Mouse (Mus musculus) spleen, adult 2 months (tissue): Measurements from ENCODE around the gene Rtf1. TPM values are rescaled to one million over a fixed set of nuclear protein-coding genes. Genes with fewer than 3 reads are reported as not detected.
"Not testable (repeated sequence)": the region's sequence is repeated elsewhere in the genome, so short reads cannot be mapped to it uniquely, and the experiment has no call there.

Source experiments
- DNase-seq, 2 experiments: peaks; one replicate each; pipeline versions ENCODE4 v3.0.0 to v3.0.0-alpha.2; 2012 to 2021; ENCODE audit warnings: low spot score in 2 of 2, low read depth in 1 of 2
- H3K27ac ChIP-seq: fragments of 200-500 bp; 2 replicates; pipeline ENCODE4 v1.5.1; 2012; ENCODE audit warnings: low read length, inconsistent platforms; ENCODE audit not compliant: insufficient read depth
- H3K27me3 ChIP-seq: fragments of 200-500 bp; 2 replicates; pipeline ENCODE4 v1.6.1; 2012; ENCODE audit warnings: mild to moderate bottlenecking, moderate library complexity, low read length, inconsistent platforms; ENCODE audit not compliant: control insufficient read depth, insufficient read depth
- H3K36me3 ChIP-seq: fragments of 200-500 bp; 2 replicates; pipeline ENCODE4 v1.6.1; 2012; ENCODE audit warnings: mild to moderate bottlenecking, low read length, inconsistent platforms; ENCODE audit not compliant: control insufficient read depth, insufficient read depth
- H3K4me1 ChIP-seq: fragments of 200-500 bp; 2 replicates; pipeline ENCODE4 v1.6.1; 2011; ENCODE audit warnings: inconsistent platforms; ENCODE audit not compliant: control insufficient read depth, insufficient read depth, insufficient read length
- H3K4me3 ChIP-seq: fragments of 200-500 bp; 2 replicates; pipeline ENCODE4 v1.5.1; 2011; ENCODE audit warnings: mild to moderate bottlenecking, inconsistent platforms; ENCODE audit not compliant: insufficient read depth, insufficient read length; ENCODE audit errors: extremely low read depth
- CTCF ChIP-seq: fragments of 200-500 bp; IDR thresholded peaks from 2 replicates; pipeline ENCODE4 v1.5.1; 2011; ENCODE audit warnings: mild to moderate bottlenecking, inconsistent platforms; ENCODE audit not compliant: insufficient read depth, insufficient read length, insufficient replicate concordance; ENCODE audit errors: extremely low read depth
- POLR2A ChIP-seq: fragments of 200-500 bp; IDR thresholded peaks from 2 replicates; pipeline ENCODE4 v1.6.1; 2011; ENCODE audit warnings: low read depth, low read length, inconsistent platforms
- WGBS: fragments of 180-500 bp; shearing (Covaris S2); methylation state at CpG from one replicate; pipeline ENCODE4 v1.1.7; 2018; 5-methylcytosine and 5-hydroxymethylcytosine counted together
- polyA plus RNA-seq: library from polyadenylated mRNA; depleted of rRNA; stranded (reverse); fragments of >200 nt; gene quantifications from 2 replicates; pipeline ENCODE4 v1.2.3, GENCODE M21; 2012; rRNA removed

Gene Rtf1
- polyA plus RNA-seq: 7.4 and 7.9 TPM in 2 replicates

- under 1% methylated on average over 57 of the region's 58 CpGs for WGBS
- TF ChIP-seq CTCF (no peak), POLR2A (peak; percentile 83)
- peak; percentile 71 to 95 for DNase-seq
- H3K36me3 ChIP-seq: no peaks in the 10 kb centered on the region
- H3K27ac ChIP-seq: peak within 1 kb of the TSS; percentile 92
- H3K27me3 ChIP-seq: no peaks in the 10 kb centered on the region
- peak within 1 kb of the TSS; percentile 89 for H3K4me3 ChIP-seq
- 0 out of 2 replicates have a peak, but pooled peaks cover 1% of the 10 kb centered on the region for H3K4me1 ChIP-seq
Measured at GRCm38 (mm10) chr2:119674525-119675214, at the start of gene Rtf1. Gene Rtf1, plus strand, starts transcription at chr2:119675068.

DNA sequence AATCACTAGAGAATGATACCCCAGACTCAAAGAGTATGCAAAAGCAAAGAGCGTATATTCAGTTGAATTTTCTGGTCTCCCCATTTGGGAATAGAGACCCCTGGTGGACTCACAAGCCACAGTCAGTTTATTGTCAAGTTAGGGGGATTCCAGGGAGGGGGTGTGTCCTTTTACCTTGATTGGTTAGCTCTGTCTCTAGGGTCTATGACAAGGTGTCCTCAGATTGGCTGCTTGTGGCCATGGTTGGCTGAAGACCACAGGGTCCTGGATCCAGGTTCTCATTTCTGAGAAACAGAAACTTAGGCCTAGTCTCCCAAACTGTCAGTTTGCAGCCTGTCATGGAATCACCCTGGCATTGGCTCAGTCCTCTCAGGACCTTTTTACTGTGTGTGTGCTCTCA is 38.1 kb upstream of the Rtf1 start:
- TF ChIP-seq POLR2A: no peak
- no peak for TF ChIP-seq CTCF
- Histone ChIP-seq H3K4me1 (peaks cover 3% of the 10 kb centered on the region), H3K36me3 (no peaks in the 10 kb centered on the region), H3K4me3 (no peak overlapping the region), H3K27me3 (no peaks in the 10 kb centered on the region), H3K27ac (no peak overlapping the region)
- WGBS: 93% methylated on average over 1 of the region's 1 CpGs
- peak in 1 of 2 experiments; percentile 56 for DNase-seq

GRCm38 (mm10) chr2:119641214-119641912 is 33.5 kb upstream of the Rtf1 start:
- TF ChIP-seq CTCF: no peak
- no peak for TF ChIP-seq POLR2A
- WGBS: 88% methylated on average over 5 of the region's 5 CpGs
- Histone ChIP-seq H3K4me1 (peaks cover 3% of the 10 kb centered on the region), H3K36me3 (0 out of 2 replicates have a peak, but pooled peaks cover under 1% of the 10 kb centered on the region), H3K27ac (no peak overlapping the region), H3K4me3 (no peak overlapping the region), H3K27me3 (no peaks in the 10 kb centered on the region)
- DNase-seq: no peak

GRCm38 (mm10) chr2:119644254-119644653 is 30.6 kb upstream of the Rtf1 start:
- 85% methylated on average over 5 of the region's 5 CpGs for WGBS
- Histone ChIP-seq H3K27me3 (no peaks in the 10 kb centered on the region), H3K27ac (no peak overlapping the region), H3K4me1 (no peaks in the 10 kb centered on the region; the same call in none of the 2 replicates), H3K36me3 (peaks cover 1% of the 10 kb centered on the region; the same call in 1 of the 2 replicates), H3K4me3 (no peak overlapping the region)
- TF ChIP-seq CTCF (no peak), POLR2A (no peak)
- no peak for DNase-seq

- no peaks in the 10 kb centered on the region for H3K4me1 ChIP-seq
- peak within 1 kb of the TSS; percentile 83 for H3K4me3 ChIP-seq
- peaks cover 7% of the 10 kb centered on the region for H3K36me3 ChIP-seq
- H3K27me3 ChIP-seq: no peaks in the 10 kb centered on the region
- no peak for TF ChIP-seq CTCF
- TF ChIP-seq POLR2A: no peak; the same call in 1 of the 2 replicates
- peak within 1 kb of the TSS; percentile 69 for H3K27ac ChIP-seq
- peak; percentile 52 to 74 for DNase-seq
- WGBS: 1% methylated on average over 44 of the region's 44 CpGs
Measured at GRCm38 (mm10) chr2:119662220-119663182, 12.4 kb upstream of the Rtf1 start, which contains the start of gene Ndufaf1. Gene Ndufaf1, minus strand, starts transcription at chr2:119662827.

- H3K27ac ChIP-seq, DNase-seq, H3K36me3 ChIP-seq, H3K4me1 ChIP-seq, H3K4me3 ChIP-seq, H3K27me3 ChIP-seq: not testable (repeated sequence)
- 78% methylated on average over 20 of the region's 23 CpGs for WGBS
Measured at GRCm38 (mm10) chr2:119665744-119666143, 9.1 kb upstream of the Rtf1 start.
